Mouse (Mus musculus): ENCODE measurements at regions not wholly inside any gene's neighbourhood (a gene's known extent, or its start where the extent isn't known, plus 50 kb on each side); places are given as distances from the start of the nearest gene placed in this dataset.

DNA sequence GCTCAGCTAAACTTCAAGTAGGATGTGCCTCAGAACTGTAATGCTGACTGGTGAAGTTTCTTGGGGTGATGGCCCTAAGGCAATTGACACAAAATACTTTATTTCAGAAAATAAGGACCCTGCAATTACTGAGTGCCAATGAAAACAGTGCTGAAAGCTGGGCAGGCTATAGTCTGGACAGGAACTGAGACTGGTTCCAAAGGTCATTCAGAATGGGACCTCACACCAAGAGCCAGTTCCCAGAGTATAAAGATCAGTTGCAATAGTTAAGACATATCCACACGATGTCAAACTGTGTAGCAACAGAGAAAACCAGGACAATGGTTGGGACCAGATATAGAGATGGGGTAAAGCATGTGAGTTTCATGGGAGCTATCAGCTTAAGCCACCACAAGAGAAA lies 409.6 kb upstream of the Mctp2 start:
- in situ Hi-C loops (cut with MboI; ENCODE audit: unreplicated experiment in 2 of 2) = no loop called here

DNA sequence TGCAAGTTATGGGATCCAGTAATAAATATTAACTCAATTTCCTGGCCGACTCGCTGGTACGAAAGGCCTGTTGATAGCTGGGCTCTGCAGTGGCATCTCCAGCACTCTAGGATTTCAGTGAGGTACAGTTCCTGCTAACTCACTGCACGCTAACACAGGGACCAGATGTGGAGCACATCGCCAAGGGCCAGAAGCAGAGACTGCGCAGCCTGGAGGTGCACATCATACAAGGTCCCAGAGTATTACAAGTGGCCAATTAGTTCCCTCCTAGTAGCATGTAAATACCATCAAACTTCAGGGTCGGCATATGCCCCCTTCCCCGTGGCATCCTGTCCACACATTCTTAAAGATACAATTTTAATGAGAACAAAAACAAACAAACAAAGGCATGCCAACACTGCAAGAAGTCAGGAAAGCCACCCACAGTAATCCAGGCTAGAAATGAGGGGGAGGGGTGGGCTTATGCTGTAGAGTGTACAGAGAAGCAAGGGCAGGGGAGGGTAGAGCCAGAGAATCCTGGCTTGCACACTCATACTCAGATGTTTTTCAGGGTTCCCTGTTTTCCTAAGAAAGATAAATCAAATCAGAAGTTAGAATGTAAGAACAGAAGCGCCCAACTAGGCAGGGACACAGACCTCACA lies 419.9 kb upstream of the Mctp2 start:
- in situ Hi-C loops (cut with MboI; ENCODE audit: unreplicated experiment in 2 of 2) = no loop called here

DNA sequence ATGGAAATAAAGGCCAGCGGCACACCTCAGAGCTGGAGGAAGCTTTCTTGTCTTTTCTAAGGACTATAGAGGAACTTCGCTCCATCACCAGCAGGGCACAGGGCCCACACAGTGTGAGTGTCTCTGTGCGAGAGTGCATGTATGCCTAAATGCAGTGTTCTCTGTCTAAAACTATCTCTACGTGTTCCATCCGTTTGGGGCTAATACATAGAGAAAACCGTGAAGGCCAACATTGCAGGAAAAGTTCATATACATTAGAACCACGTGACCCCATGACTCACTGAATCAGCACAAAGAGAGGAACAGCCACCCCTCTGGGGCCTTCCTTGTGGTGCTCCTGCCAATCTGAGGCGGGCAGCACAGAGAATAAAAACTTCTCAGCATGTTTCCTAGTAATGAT lies 431.4 kb upstream of the Mctp2 start:
- in situ Hi-C loops (cut with MboI; ENCODE audit: unreplicated experiment in 2 of 2) = no loop called here

DNA sequence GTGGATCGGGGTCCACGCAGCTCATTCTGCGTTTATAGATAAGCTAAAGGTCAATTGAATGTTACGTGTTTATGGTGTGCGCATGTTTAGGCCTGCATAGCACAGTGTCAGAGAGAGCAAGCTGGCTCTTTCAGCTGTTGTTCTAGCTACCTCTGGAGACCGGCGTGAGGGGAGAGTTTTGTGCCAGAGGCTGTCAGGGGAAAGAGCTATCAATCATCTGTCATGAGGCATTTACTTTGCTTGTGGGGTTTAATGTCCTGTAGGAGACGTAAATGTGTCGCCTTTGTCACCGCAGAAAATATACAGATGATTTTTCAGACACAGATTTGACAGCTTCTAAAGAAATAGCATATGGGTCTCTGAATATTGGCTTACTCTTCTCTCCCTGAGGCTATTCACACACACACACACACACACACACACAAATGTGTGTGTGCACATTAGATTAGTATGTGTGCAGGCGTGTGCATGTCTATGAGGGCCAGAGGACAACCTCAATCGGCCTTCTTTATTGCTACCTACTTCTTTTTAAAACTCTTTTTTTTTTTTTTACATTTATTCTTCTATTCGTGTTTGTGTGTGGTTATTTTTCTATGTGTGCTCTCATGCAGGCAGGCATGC lies 432.0 kb upstream of the Mctp2 start:
- in situ Hi-C loops (cut with MboI; ENCODE audit: unreplicated experiment in 2 of 2) = no loop called here

DNA sequence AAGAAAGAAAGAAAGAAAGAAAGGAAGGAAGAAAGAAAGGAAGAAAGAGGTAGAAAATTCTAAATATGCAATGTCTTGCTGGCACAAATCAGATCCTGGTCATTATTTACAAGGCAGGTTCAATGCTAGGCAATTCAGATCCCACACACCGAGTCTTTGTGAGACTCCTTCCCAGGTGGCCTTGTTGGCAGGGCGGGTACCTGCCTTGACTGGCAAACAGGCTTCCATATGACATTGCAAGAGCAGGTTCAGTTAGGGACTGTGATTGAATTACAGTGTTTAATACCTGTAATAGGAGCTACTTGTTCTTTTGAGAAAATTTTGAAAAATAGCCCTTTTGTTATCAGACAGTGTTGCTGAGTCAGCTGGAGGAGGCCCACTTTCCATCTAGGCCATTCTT lies 436.0 kb upstream of the Mctp2 start:
- in situ Hi-C loops (cut with MboI; ENCODE audit: unreplicated experiment in 2 of 2) = no loop called here

DNA sequence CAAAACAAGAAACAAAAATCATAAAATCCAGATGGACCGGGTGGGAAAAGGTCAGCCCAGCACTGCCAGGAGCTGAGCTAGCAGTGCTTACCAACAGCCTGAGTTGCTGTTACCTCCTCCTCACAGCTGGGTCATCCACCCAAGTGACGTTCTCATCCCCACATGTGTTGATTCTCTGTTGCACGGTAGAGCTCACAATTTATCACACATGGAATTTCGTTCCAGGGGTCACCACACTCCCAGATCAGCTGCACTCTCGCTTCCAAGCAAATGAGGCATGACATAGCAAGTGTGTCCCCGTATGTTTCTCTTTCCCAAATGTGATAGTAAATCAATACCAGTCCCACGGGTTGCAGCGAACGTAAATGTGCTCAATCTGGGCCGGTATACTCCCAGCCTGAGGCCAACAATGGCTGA lies 445.1 kb upstream of the Mctp2 start:
- in situ Hi-C loops (cut with MboI; ENCODE audit: unreplicated experiment in 2 of 2) = no loop called here

DNA sequence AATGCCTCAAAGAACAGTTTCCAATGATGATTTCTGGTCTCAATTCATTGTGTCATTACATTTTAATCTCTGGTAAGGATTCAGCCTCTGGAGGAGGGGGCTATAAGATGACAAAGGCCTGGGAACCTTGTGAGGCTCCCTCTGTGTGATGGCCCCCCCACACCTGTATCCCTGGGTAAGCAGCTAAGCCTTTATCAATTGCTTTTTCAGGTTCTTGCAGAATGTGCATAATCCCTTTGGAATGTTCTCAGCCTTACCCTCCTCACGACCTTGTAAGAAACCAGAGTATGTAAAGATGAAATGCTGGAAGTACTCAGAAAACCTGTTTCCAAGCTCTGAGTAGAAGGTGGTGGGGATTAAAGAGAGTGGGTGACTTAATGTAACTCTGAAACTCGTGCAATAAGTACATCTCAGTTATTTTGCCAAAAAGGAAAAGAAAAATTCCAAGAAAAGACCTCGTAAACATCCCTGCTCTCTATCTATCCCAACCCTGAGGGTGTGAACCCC lies 446.7 kb upstream of the Mctp2 start:
- in situ Hi-C loops (cut with MboI; ENCODE audit: unreplicated experiment in 2 of 2) = no loop called here

DNA sequence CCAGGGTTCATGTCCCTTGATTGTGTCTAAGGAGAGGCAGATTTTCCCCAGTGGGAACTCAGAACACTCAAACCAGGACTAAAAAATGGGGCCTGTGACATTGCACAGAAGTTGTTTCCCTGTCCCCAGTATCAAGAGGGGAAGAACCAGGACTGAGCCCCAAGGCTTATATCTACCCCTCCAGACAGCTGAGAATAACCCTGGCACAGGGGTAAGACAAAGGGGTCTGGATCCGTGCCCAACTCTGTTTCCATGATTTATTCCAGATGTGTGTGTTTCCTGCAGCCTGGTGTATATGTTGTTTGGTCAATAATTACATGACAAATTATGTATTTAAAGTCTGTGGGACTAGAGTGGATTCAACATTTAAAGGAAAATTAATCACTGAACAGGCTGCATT lies 456.3 kb upstream of the Mctp2 start:
- in situ Hi-C loops (cut with MboI; ENCODE audit: unreplicated experiment in 2 of 2) = no loop called here

DNA sequence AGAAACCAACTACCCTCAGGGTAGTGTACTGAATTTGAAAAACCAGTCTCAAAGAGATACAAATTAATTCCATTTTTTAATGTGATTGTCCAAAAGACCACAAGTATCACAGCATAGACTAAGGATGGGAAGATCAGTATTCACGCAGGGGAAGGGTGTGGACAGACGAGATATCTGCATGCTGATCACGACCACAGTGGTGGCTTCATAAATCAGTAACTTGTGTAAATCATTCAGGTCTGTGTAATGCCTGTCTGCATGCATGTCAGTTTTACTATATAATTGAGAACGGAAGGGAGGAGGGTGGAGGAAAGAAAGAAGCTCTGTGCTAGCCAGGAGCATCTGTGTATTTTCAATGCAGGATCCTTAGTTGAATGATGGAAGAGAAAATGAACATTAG lies 462.3 kb upstream of the Mctp2 start:
- in situ Hi-C loops (cut with MboI; ENCODE audit: unreplicated experiment in 2 of 2) = no loop called here

DNA sequence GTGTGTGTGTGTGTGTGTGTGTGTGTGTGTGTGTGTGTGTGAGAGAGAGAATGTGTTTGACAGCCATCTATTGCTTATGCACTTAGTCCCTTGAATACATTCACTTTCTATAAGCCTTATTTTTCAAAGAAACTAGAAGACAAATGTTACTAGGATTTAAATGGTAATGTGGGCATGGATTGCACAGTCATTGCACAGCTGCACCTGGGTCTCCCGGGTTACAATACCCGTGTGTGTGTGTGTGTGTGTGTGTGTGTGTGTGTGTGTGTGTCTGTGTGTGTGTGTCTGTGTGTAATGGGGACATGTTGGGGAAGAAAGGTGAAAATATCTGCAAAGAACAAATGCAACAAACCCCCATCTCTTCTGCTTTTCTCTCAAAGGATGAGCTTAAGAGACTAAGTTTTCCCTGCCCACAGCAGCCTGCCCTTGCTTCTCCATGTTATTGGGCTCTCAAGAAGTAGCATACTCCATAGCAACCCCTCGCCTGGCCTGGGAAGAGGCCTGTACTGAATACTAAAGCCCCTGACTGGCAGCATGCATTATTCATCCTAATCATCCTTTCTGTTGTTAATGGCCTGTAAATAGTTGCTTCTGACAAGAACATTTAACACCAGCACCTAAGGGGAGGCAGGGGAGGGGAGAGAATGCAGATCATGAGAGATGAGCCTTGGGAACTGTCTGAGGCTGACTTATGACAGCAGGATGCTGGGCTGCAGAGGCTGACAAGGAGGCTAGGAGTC lies 467.8 kb upstream of the Mctp2 start:
- in situ Hi-C loops (cut with MboI; ENCODE audit: unreplicated experiment in 2 of 2) = no loop called here

DNA sequence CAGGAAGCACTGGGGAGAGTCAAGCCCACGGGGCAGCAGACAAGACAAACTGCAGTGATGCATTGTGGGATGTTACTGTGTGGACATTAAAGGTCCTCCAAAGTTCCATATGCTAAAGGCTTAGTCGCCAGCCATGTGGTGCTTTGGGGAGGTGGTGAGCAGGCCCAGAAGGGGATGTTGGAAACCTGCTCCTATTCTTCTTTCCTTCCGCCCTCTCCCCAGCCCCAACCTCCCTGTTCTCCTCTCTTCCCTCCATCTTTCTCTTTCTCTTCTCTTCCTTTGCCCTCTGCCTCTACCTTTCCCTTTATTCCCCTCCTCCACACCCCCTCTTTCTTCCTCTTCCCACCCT lies 468.3 kb upstream of the Mctp2 start:
- in situ Hi-C loops (cut with MboI; ENCODE audit: unreplicated experiment in 2 of 2) = no loop called here

DNA sequence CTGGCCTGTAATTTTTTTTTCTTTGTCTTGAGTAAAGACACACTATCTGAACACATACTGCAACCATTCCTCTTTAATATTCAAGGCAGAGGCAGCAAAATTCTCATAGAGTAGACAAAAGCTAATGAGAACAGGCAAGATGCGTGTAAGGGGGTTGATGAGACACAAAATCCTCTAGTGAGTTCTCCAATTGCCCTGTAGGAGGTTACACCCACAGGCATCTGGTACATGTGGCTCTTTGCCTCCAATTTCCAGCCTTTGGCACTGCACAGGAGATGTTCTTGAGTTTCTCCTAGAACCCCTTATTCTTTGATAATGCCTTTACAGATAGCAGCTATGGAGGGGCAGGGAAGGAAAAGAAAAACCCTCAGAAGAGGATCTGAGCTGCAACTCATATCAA lies 480.9 kb upstream of the Mctp2 start:
- in situ Hi-C loops (cut with MboI; ENCODE audit: unreplicated experiment in 2 of 2) = no loop called here

DNA sequence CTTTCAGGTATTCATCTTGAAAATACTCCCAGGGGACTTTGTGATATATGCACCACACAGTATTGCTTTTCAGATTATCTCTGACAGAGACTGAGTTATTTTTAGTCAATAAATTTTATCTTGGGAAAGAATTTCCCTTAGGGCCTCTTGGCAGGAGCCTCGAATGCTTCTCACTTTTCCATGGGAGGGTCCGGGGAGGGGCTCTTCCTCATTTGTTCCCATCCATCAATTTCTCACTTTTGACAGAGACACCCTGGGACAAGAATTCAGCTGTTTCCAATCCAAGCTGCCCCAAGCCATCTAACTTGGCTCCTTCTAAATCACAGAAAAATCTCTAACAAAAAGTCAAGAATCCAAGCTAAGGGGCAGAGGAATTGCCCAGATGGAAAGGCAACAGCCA lies 481.9 kb upstream of the Mctp2 start:
- in situ Hi-C loops (cut with MboI; ENCODE audit: unreplicated experiment in 2 of 2) = no loop called here

DNA sequence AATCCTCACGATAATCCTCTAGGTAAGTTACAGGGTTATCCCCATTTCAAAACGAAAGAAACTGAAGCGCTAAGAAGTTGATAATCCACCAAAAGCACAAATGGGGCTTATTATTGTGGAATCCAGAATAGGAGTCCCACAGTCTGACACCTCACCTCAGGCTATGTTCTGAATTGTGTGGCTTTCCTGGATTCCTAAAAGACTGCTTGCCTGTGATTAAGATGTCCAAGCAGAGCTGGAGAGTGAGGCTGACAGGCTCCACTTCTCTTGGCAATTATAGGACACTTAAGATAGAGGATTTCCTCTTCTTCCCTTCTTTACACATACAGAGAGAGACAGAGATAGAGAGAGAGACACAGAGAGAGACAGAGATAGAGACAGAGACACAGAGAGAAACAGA lies 515.7 kb upstream of the Mctp2 start:
- in situ Hi-C loops (cut with MboI; ENCODE audit: unreplicated experiment in 2 of 2) = no loop called here

DNA sequence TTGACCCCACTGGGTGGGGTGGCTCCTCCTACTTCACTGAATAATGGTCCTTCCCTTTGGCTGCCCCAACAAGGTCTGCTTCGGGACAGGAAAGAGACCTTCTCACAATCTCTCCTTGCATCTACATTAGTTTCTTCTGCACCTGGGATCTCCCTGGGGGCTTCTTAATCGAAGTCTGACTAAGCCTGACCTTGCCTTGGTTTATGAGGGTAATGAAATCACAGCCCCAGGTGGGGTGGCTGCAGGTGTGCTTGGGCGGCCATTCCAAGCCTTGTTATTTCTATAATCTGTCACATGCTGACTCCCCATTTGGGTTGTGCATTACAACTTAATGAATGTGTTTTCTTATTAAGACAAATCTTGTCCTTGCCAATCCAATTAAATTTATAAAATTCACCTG lies 520.2 kb upstream of the Mctp2 start:
- in situ Hi-C loops (cut with MboI; ENCODE audit: unreplicated experiment in 2 of 2) = no loop called here

DNA sequence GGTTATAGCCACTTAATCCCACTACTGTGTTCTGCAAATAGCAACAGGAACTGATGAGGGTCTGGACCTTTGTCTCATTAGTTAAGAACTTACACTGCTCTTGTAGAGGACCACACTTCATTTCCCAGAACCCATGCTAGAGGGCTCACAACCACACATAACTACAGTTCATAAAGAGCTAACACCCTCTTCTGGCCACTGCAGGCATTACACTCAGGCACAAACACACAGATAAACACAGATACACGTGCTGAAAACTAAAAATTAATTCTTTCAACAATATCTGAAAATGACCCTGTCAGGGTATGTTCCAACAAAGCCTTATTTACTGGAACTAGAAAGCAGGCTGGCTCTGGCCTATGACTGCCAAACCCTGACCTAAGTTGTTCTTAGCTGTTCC lies 529.0 kb upstream of the Mctp2 start:
- in situ Hi-C loops (cut with MboI; ENCODE audit: unreplicated experiment in 2 of 2) = no loop called here

DNA sequence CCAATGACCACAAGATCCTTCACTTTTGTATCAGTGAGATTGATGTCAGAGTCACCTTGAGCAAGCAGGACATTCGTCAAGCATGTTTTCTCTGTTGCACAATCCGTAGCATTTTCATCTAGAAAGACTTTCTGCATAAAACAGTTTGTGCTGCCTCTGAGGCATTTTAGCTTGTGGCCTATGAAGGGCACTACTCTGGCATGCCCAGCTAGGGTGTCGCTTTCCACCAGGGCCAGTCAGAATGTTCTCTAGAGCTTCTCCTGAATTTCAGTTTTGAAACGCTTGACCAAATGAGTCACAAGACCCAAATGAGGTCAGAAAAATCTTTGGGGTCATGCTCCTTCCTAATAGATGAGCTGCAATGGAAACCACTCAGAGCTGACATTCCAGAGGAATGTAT lies 529.6 kb upstream of the Mctp2 start:
- in situ Hi-C loops (cut with MboI; ENCODE audit: unreplicated experiment in 2 of 2) = no loop called here

DNA sequence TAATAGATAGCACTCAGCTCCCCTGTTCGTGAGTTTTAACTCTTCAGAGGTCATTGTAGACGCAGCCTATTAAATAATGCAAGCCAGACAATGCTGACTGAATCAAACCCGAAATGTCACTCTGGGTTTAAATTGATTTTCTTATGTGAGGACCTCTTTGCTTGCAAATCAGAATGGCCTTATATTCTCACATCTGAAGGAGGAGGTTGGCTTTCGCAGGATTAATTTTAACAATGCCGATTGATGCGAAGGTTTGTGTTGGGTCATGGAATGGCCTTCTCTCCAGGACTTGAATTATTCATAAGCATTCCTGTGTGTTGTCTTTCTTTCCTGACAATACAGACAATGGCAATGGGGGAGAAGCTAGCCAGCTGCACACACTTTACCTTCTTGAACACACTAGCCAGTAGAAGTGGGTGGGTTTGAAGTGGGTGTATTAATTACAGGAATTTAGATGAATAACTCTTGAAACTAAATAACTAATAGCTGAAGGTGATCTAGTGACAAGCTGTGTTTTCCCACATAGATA lies 530.1 kb upstream of the Mctp2 start:
- in situ Hi-C loops (cut with MboI; ENCODE audit: unreplicated experiment in 2 of 2) = no loop called here

DNA sequence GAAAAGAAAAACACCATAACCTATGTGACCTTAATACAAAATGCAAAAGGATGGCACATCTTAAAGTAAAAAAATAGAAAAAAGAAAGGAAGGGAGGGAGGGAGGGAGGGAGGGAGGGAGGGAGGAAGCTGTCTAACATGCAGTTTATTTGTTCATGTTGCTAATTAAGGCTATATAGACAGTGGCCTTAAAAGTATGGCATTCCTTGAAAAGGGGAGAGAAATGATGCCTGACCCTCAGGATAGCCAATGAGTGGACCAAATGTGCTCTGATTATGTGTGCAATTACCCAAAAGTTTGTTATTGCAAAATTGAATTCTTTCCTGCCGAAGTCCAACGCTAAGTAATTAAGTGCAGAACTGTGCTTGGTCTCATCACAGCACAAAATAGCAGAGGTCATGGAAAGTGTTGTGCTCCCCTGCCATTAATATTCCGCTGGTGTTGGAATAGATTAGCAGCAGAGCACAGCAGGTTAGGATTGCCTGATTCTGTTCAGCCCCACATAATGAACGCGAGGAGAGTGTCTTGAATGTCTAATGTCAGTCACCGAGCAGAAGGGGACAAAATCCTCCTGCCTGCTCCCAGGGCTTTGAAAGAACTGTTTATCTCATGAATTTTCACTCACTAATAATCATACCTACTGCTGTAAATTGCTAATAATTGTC lies 531.7 kb upstream of the Mctp2 start:
- in situ Hi-C loops (cut with MboI; ENCODE audit: unreplicated experiment in 2 of 2) = no loop called here

DNA sequence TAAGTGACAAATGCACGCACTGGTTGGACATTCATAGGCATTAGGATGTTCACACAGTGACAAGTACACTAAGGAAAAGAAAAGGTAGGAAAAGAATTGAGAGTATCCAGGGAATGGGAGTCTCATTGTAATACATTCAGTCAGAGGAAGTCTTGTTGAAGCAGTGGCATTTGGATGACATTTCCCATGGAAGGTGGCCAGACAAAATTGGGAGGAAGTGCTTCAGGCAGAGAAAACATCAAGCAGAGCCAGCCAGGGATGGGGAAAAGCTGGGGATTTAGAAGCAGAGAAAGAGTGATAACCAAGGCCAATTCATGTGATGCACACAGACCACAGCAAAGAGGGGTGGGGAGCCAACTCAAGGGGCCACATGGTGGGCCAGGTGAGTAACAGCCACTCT lies 524.0 kb upstream of the Rgma start:
- in situ Hi-C loops (cut with MboI; ENCODE audit: unreplicated experiment in 2 of 2) = no loop called here

DNA sequence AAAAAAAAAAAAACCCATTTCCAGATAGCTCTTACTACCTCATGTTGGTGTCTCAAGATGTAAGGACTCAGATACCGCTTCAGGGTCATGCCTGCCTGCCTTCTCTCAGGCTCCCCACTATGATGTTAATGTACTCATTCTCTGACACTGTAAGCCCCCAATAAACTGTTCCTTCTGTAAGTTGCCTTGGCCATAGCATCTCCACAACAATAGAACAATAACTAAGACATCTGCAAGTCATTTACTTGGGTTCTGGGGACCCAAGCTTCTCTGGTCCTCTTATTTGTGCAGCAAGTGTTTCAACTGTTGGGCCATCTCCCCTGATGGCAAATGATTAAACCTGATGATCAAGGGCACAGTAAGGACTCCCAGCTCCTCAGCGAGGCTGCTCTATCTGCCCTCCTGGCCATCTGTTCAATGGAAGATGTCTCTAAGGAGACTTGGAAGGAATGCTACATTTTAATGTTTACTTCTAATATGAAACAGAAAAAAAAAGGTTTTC lies 520.8 kb upstream of the Rgma start:
- in situ Hi-C loops (cut with MboI; ENCODE audit: unreplicated experiment in 2 of 2) = no loop called here

Data from v-Abl transformed pro-B cells (cell line).